Mouse (Mus musculus) subcutaneous adipose tissue, adult 2 months (tissue): Measurements from ENCODE around the gene Syt14. TPM values are rescaled to one million over a fixed set of nuclear protein-coding genes. Genes with fewer than 3 reads are reported as not detected.

Source experiments
- polyA plus RNA-seq: library from polyadenylated mRNA; depleted of rRNA; stranded (reverse); fragments of >200 nt; gene quantifications from 2 replicates; pipeline ENCODE4 v1.2.3, GENCODE M21; 2012; ENCODE audit warnings: low replicate concordance; rRNA removed

Gene Syt14
- polyA plus RNA-seq: 0.10 and 0.27 TPM in 2 replicates

DNA sequence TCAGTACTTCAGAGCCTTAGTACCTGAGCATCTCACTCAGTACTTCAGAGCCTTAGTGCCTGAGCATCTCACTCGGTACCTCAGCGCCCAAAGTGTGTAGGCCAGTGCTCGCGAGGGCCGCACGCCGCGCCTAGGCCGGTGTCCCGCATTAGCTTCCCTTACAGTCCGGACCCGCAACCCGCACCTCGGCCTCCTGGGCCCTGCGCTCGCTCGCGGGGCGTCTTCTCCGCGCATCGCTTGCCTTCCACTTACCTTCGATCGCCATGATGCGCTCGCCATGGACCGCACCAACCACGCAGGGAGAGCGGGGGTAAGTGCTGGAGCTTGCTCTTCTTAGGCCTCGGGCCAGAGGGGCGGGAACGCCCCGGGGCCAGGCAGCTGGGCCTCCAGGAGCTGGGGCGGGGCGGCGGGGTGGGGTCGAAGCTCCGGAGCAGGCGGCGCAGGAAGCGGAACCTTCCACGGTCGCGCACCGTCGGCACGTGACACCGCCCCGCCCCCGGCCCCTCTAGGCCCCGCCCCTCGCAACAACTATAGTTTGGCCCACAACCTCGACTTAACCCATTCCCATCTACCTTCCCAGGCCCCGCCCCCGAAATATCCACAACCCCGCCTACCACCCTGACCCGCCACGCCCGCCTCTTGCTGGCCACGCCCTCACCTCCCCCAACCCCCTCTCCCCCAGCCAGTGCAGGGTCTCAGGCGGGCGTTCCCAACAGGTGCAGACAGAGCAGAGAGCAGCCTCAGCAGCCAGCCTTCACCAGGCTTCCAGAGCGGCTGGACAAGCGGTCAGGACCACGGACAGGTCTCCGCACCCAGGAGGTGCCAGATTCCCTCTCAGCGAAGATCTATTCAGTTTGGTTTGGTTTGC is at the start of gene Syt14:
Gene Syt14 (minus strand): TSS at position 405 of the 868 bp plus-strand sequence.

DNA sequence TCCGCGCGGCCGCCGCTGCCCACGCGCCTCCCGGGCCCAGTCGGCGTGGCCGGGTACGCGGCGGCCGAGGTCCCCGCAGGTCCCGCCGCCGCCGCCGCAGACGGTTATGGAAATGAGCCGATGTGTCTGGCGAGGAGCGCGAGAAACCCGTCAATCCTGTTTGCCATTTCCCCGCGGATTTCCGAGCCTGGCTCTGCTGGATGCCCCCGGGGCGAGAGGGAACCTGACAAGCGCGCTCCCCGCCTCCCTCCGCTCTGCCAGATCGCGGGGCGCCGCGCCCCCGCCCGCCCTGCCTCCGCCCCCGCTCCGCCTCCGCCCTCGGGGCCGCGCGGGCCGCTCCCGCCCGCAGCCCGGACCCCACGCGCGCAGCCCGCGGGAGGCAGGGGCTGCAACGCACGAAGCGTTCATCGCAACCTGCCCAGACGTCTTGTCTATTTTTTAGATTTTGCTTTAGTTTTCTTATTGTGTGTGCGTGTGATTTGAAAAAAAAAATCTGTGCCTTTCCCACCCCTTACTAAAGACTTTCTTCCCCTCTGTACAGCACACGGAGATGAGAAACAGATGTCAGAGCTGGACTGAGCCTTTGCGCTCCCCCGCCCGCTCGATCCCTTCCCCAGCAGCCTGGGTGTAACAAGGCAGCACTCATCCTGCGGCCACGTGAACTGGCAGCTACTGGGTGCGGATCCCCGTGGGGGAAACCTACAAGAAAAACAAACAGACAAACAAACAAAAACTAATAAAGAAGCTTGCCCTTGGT is 179.9 kb downstream of the Syt14 start, which contains the start of gene Sertad4:
Gene Sertad4 (minus strand): TSS at position 283 of the 757 bp plus-strand sequence.

Other genes starting within 250 kb of the Syt14 start
- gene Sertad4, start 180.0 kb downstream of the Syt14 start, polyA plus RNA-seq: 5.1 and 7.9 TPM in 2 replicates
- 14.7 and 25.0 TPM in 2 replicates for gene Diexf, start 94.5 kb upstream of the Syt14 start, polyA plus RNA-seq
- gene Irf6, start 117.3 kb upstream of the Syt14 start, polyA plus RNA-seq: 1.5 and 88.0 TPM in 2 replicates
- gene A130010J15Rik, start 132.3 kb upstream of the Syt14 start, polyA plus RNA-seq: 2.8 and 4.1 TPM in 2 replicates
- gene Traf3ip3, start 165.9 kb upstream of the Syt14 start, polyA plus RNA-seq: 1.3 and 3.4 TPM in 2 replicates
- gene Lamb3, start 171.9 kb upstream of the Syt14 start, polyA plus RNA-seq: 3.5 and 12.5 TPM in 2 replicates
- 27.9 and 122 TPM in 2 replicates for gene Hsd11b1, start 228.3 kb upstream of the Syt14 start, polyA plus RNA-seq
- gene G0s2, start 237.4 kb upstream of the Syt14 start, polyA plus RNA-seq: 400 and 1,056 TPM in 2 replicates